Mouse (Mus musculus) stomach, postnatal 0 days (tissue): ENCODE measurements around the gene Arl8a.

Experiments
- CTCF ChIP-seq: IDR thresholded peaks from 2 replicates; pipeline ENCODE4 v1.5.1; 2016; ENCODE audit warnings: antibody characterized with exemption, low read depth, mild to moderate bottlenecking, moderate library complexity
- EP300 ChIP-seq: optimal IDR thresholded peaks from 2 replicates; pipeline ENCODE3; 2016; ENCODE audit warnings: antibody characterized with exemption

- TF ChIP-seq EP300 (no peak), CTCF (no peak)
Measured at GRCm38 (mm10) chr1:135133678-135134435, 12.8 kb upstream of the Arl8a start.
